Mouse (Mus musculus): ENCODE data around the gene Kcnq1. TPM values are rescaled to one million over a fixed set of nuclear protein-coding genes. Genes with fewer than 3 reads are reported as not detected.

Kcnq1 gene
- total and polyA plus RNA-seq, 3 experiments = not detected

DNA sequence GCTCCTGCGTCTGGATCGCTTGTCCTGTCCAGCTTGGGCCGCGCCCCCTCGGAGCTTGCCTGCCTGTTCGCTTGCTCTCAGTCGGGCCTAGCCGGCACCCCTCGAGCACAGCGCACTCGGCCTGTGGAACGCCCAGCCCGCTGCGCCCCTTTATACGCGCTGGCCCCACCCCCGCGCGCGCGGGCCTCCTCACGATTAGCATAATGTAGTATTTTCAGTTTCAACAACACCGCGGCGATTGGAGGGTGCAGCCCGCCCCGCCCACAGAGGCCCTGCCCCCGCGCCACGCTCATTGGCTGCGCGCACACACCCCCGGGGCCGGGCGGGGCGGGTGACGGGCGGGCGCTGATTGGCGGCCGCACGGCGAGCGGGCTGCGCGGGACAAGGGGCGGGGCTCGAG, 354.7 kb downstream of the Kcnq1 start, which contains the start of gene Cdkn1c:
Cdkn1c (minus strand) TSS at position 177 of the 400 bp plus-strand sequence.
- dilution Hi-C loops (cut with MboI; ENCODE audit: extremely low pct_ligation_motif_present, extremely low pct_unique_long_range_greater_than_20kb, low sequenced_read_pairs) (no loop called here), in situ Hi-C loops (cut with MboI; ENCODE audit: low pct_ligation_motif_present, low pct_unique_long_range_greater_than_20kb, low sequenced_read_pairs) (no loop called here)
- peaks cover 13% of the 10 kb centered on the region for H3K27me3 ChIP-seq (replicated peaks)
- H3K9me3 ChIP-seq (replicated peaks; ENCODE audit: low read length) = peaks cover 34% of the 10 kb centered on the region
- no peak within 1 kb of the TSS for H3K9ac ChIP-seq (ENCODE audit: insufficient read depth, low read depth)
- no peak within 1 kb of the TSS for H3K4me3 ChIP-seq (replicated peaks in 1 of 3; ENCODE audit: low read depth in 2 of 3, low read length in 2 of 3, poor library complexity in 1 of 3)
- no peaks in the 10 kb centered on the region for H3K36me3 ChIP-seq (replicated peaks in 1 of 2; ENCODE audit: control insufficient read depth in 1 of 2, insufficient read depth in 1 of 2, low read length in 1 of 2)
- no peaks in the 10 kb centered on the region for H3K4me1 ChIP-seq (ENCODE audit: control insufficient read depth in 1 of 2, insufficient read depth in 2 of 2)
- H3K4me2 ChIP-seq (ENCODE audit: insufficient read depth, low read depth, poor library complexity, severe bottlenecking) = no peak within 1 kb of the TSS
- no peak for DNase-seq (ENCODE audit: extremely low read depth)
- no peaks in the 10 kb centered on the region for H3K79me2 ChIP-seq (replicated peaks; ENCODE audit: control insufficient read depth, extremely low read depth, insufficient read depth, poor library complexity, severe bottlenecking)
- no peak within 1 kb of the TSS for H3K27ac ChIP-seq (ENCODE audit: insufficient read depth, low read depth)
- TF ChIP-seq MAZ (IDR thresholded peaks at IDR 0.05; ENCODE audit: low read depth, low read length) = no peak
- TF ChIP-seq JUND (conservative IDR thresholded peaks at IDR 0.05; ENCODE audit: low read depth, low read length) = no peak
- TF ChIP-seq POLR2AphosphoS2 (IDR thresholded peaks at IDR 0.05; ENCODE audit: low read depth, low read length) = no peak
- no peak for TF ChIP-seq USF2 (conservative IDR thresholded peaks at IDR 0.05; ENCODE audit: low read depth, low read length)
- TF ChIP-seq CHD2 (IDR thresholded peaks at IDR 0.05; ENCODE audit: low read length) = no peak
- TF ChIP-seq POLR2A (IDR thresholded peaks at IDR 0.05; ENCODE audit: low read depth, low read length) = no peak
- no peak for TF ChIP-seq SIN3A (IDR thresholded peaks at IDR 0.05; ENCODE audit: low read length)
- no peak for TF ChIP-seq RAD21 (IDR thresholded peaks at IDR 0.05; ENCODE audit: low read depth, low read length)
- TF ChIP-seq CHD1 (IDR thresholded peaks at IDR 0.05; ENCODE audit: low read depth, low read length) = no peak

GRCm38 (mm10) chr7:143461294-143461870, 355.2 kb downstream of the Kcnq1 start:
- Histone ChIP-seq H3K4me1 (ENCODE audit: control insufficient read depth in 1 of 2, insufficient read depth in 2 of 2) (no peaks in the 10 kb centered on the region), H3K36me3 (replicated peaks in 1 of 2; ENCODE audit: control insufficient read depth in 1 of 2, insufficient read depth in 1 of 2, low read length in 1 of 2) (no peaks in the 10 kb centered on the region), H3K79me2 (replicated peaks; ENCODE audit: control insufficient read depth, extremely low read depth, insufficient read depth, poor library complexity, severe bottlenecking) (no peaks in the 10 kb centered on the region), H3K4me2 (ENCODE audit: insufficient read depth, low read depth, poor library complexity, severe bottlenecking) (no peak overlapping the region), H3K27ac (ENCODE audit: insufficient read depth, low read depth) (no peak overlapping the region), H3K9ac (ENCODE audit: insufficient read depth, low read depth) (no peak overlapping the region), H3K4me3 (replicated peaks in 1 of 3; ENCODE audit: low read depth in 2 of 3, low read length in 2 of 3, poor library complexity in 1 of 3) (no peak overlapping the region), H3K27me3 (replicated peaks) (peaks cover 10% of the 10 kb centered on the region), H3K9me3 (replicated peaks; ENCODE audit: low read length) (peaks cover 34% of the 10 kb centered on the region)
- in situ Hi-C loops (cut with MboI; ENCODE audit: low pct_ligation_motif_present, low pct_unique_long_range_greater_than_20kb, low sequenced_read_pairs) = no loop called here
- no peak for DNase-seq (ENCODE audit: extremely low read depth)
- TF ChIP-seq GABPA (IDR thresholded peaks at IDR 0.05; ENCODE audit: insufficient replicate concordance, low read depth, low read length) (no peak), HCFC1 (IDR thresholded peaks at IDR 0.05; ENCODE audit: low read depth, low read length) (no peak), RCOR1 (conservative IDR thresholded peaks at IDR 0.05; ENCODE audit: low read depth, low read length) (no peak), RAD21 (IDR thresholded peaks at IDR 0.05; ENCODE audit: low read depth, low read length) (no peak), ELF1 (IDR thresholded peaks at IDR 0.05; ENCODE audit: low read depth, low read length) (no peak), ZNF384 (IDR thresholded peaks at IDR 0.05; ENCODE audit: low read depth, low read length) (no peak), NRF1 (IDR thresholded peaks at IDR 0.05; ENCODE audit: low read depth, low read length) (no peak), ZMIZ1 (IDR thresholded peaks at IDR 0.05; ENCODE audit: low read depth, low read length) (no peak), MAZ (IDR thresholded peaks at IDR 0.05; ENCODE audit: low read depth, low read length) (no peak), JUN (IDR thresholded peaks at IDR 0.05; ENCODE audit: insufficient read depth, low read depth, low read length) (no peak), MYC (IDR thresholded peaks at IDR 0.05; ENCODE audit: low read depth, low read length) (no peak), MAX (IDR thresholded peaks at IDR 0.05; ENCODE audit: low read length) (no peak), CHD2 (IDR thresholded peaks at IDR 0.05; ENCODE audit: low read length) (no peak), CTCF (conservative IDR thresholded peaks at IDR 0.05 in 1 of 2, IDR thresholded peaks at IDR 0.05 in 1 of 2; ENCODE audit: low read depth in 2 of 2, low read length in 2 of 2) (no peak), MEF2A (IDR thresholded peaks at IDR 0.05; ENCODE audit: borderline replicate concordance, low read depth, low read length) (no peak), SMC3 (IDR thresholded peaks at IDR 0.05; ENCODE audit: low read depth, low read length) (no peak), JUND (conservative IDR thresholded peaks at IDR 0.05; ENCODE audit: low read depth, low read length) (no peak), CHD1 (IDR thresholded peaks at IDR 0.05; ENCODE audit: low read depth, low read length) (no peak), USF2 (conservative IDR thresholded peaks at IDR 0.05; ENCODE audit: low read depth, low read length) (no peak)
- dilution Hi-C loops (cut with MboI; ENCODE audit: extremely low pct_ligation_motif_present, extremely low pct_unique_long_range_greater_than_20kb, low sequenced_read_pairs) = no loop called here
